Mouse (Mus musculus) ES-E14 (cell line): ENCODE data around the gene Col2a1. TPM values are rescaled to one million over a fixed set of nuclear protein-coding genes. Genes with fewer than 3 reads are reported as not detected.

Source experiments
- DNase-seq: peaks from one replicate; pipeline ENCODE4 v3.0.0-alpha.2; 2013; ENCODE audit warnings: low read depth, low spot score
- H3K27ac ChIP-seq: 2 replicates; pipeline ENCODE4 v1.5.1; 2012; ENCODE audit warnings: low read depth, mild to moderate bottlenecking, low read length, moderate library complexity, mixed read lengths; ENCODE audit not compliant: poor library complexity, insufficient read depth, severe bottlenecking
- H3K36me3 ChIP-seq: 2 replicates; pipeline ENCODE4 v1.6.1; 2012; ENCODE audit warnings: mild to moderate bottlenecking, low read length, moderate library complexity, mixed read lengths; ENCODE audit not compliant: control insufficient read depth, poor library complexity, insufficient read depth, severe bottlenecking
- H3K4me1 ChIP-seq, 2 experiments: fragments of 150-350 bp in 1 of 2; sonication (generic) in 1 of 2; 2 replicates each; pipeline ENCODE4 v1.6.1; 2012; ENCODE audit warnings: low read length in 2 of 2, mild to moderate bottlenecking in 1 of 2, mixed read lengths in 1 of 2; ENCODE audit not compliant: control insufficient read depth in 2 of 2, insufficient read depth in 2 of 2, poor library complexity in 1 of 2
- H3K4me3 ChIP-seq, 2 experiments: fragments of 150-350 bp in 1 of 2; sonication (generic) in 1 of 2; 2 replicates each; pipeline ENCODE4 v1.5.1; 2012; ENCODE audit warnings: low read length in 2 of 2, low read depth in 1 of 2, mild to moderate bottlenecking in 1 of 2, mixed read lengths in 1 of 2; ENCODE audit not compliant: insufficient read depth in 1 of 2, poor library complexity in 1 of 2, severe bottlenecking in 1 of 2
- H3K9ac ChIP-seq: 2 replicates; pipeline ENCODE4 v1.6.1; 2012; ENCODE audit warnings: low read depth, mild to moderate bottlenecking, low read length, mixed read lengths; ENCODE audit not compliant: poor library complexity, insufficient read depth, severe bottlenecking
- H3K9me3 ChIP-seq: fragments of 150-350 bp; sonication (generic); 2 replicates; pipeline ENCODE4 v1.6.1; 2012; ENCODE audit warnings: low read depth, mild to moderate bottlenecking, low read length; ENCODE audit not compliant: control insufficient read depth, insufficient read depth
- CHD2 ChIP-seq: IDR thresholded peaks from 2 replicates; pipeline ENCODE4 v1.6.1; 2014; ENCODE audit warnings: mild to moderate bottlenecking, low read depth, low read length, inconsistent platforms
- HCFC1 ChIP-seq: IDR thresholded peaks from 2 replicates; pipeline ENCODE4 v1.6.1; 2012; ENCODE audit warnings: low read length, inconsistent platforms, borderline replicate concordance; ENCODE audit not compliant: insufficient read depth
- MAFK ChIP-seq: IDR thresholded peaks from 2 replicates; pipeline ENCODE4 v1.6.1; 2014; ENCODE audit warnings: mild to moderate bottlenecking, low read depth, low read length, inconsistent platforms; ENCODE audit not compliant: insufficient read depth
- ZC3H11A ChIP-seq: IDR thresholded peaks from 2 replicates; pipeline ENCODE4 v1.6.1; 2012; ENCODE audit warnings: low read depth, mild to moderate bottlenecking, inconsistent platforms, low read length, borderline replicate concordance
- ZNF384 ChIP-seq: IDR thresholded peaks from 2 replicates; pipeline ENCODE4 v1.6.1; 2012; ENCODE audit warnings: low read depth, low read length, inconsistent platforms
- in situ Hi-C, 2 experiments: fragments of 600-800 bp; cut with MboI; formaldehyde crosslinking; loops; one replicate each; pipeline ENCODE4 v1.15.1; 2025; ENCODE audit warnings: low sequenced_read_pairs in 2 of 2, inconsistent platforms in 1 of 2; ENCODE audit not compliant: unreplicated experiment in 2 of 2
- total RNA-seq: library from RNA; depleted of rRNA; stranded (reverse); fragments of 300-350 nt; gene quantifications from 2 replicates; pipeline ENCODE4 v1.2.3, GENCODE M21; 2012

The Col2a1 gene
- total RNA-seq, 1 experiment: 10.9 TPM

- Histone ChIP-seq H3K4me1 (peaks cover 2 to 22% of the 10 kb centered on the region in 2 experiments; a peak in 2 of 4 replicates), H3K36me3 (no peaks in the 10 kb centered on the region), H3K4me3 (peak overlapping the region; percentile 14 to 32; a peak in 1 of 4 replicates), H3K9ac (no peak overlapping the region), H3K27ac (no peak overlapping the region), H3K9me3 (no peaks in the 10 kb centered on the region)
- TF ChIP-seq HCFC1 (no peak), CHD2 (no peak), ZC3H11A (no peak), ZNF384 (no peak), MAFK (no peak)
- DNase-seq: no peak
- in situ Hi-C loops: no loop called here
These were observed 7.7 kb downstream of the Col2a1 start for GRCm38 (mm10) chr15:97996716-97997256.

GRCm38 (mm10) chr15:97992712-97993286, 11.7 kb downstream of the Col2a1 start:
- in situ Hi-C loops: no loop called here
- H3K9ac ChIP-seq: peak overlapping the region; percentile 63; the same call in 1 of the 2 replicates
- TF ChIP-seq ZNF384 (no peak), CHD2 (peak; percentile 88)
- no peaks in the 10 kb centered on the region for H3K9me3 ChIP-seq
- peak overlapping the region; percentile 50 to 66 for H3K4me3 ChIP-seq
- H3K36me3 ChIP-seq: no peaks in the 10 kb centered on the region; the same call in 1 of the 2 replicates
- peak; percentile 78 for DNase-seq
- H3K4me1 ChIP-seq: peaks cover 2 to 31% of the 10 kb centered on the region in 2 experiments; a peak in 2 of 4 replicates
- 0 out of 2 replicates have a peak overlapping the region, but pooled peaks have one; percentile 34 for H3K27ac ChIP-seq

GRCm38 (mm10) chr15:97992027-97992711, 12.3 kb downstream of the Col2a1 start:
- Histone ChIP-seq H3K36me3 (no peaks in the 10 kb centered on the region; the same call in 1 of the 2 replicates), H3K4me3 (no peak overlapping the region; a peak in 1 of 4 replicates)

GRCm38 (mm10) chr15:97991285-97991895, 13.1 kb downstream of the Col2a1 start:
- in situ Hi-C loops: no loop called here
- DNase-seq: no peak
- H3K9me3 ChIP-seq: no peaks in the 10 kb centered on the region
- H3K4me3 ChIP-seq: no peak overlapping the region
- H3K27ac ChIP-seq: no peak overlapping the region
- TF ChIP-seq ZNF384: no peak
- no peak for TF ChIP-seq MAFK
- no peak for TF ChIP-seq CHD2
- TF ChIP-seq HCFC1: no peak
- TF ChIP-seq ZC3H11A: no peak
- H3K4me1 ChIP-seq: peaks cover 0 to 28% of the 10 kb centered on the region in 2 experiments; a peak in 2 of 4 replicates
- no peaks in the 10 kb centered on the region; the same call in 1 of the 2 replicates for H3K36me3 ChIP-seq
- H3K9ac ChIP-seq: no peak overlapping the region

More at GRCm38 (mm10) chr15:97992027-97992711, 12.3 kb downstream of the Col2a1 start:
- peak overlapping the region; percentile 2; the same call in 1 of the 2 replicates for H3K9ac ChIP-seq
- TF ChIP-seq ZNF384 (no peak), MAFK (no peak), ZC3H11A (no peak), HCFC1 (no peak), CHD2 (no peak)
- DNase-seq: no peak
- H3K4me1 ChIP-seq: peaks cover 2 to 31% of the 10 kb centered on the region in 2 experiments; a peak in 2 of 4 replicates
- no peaks in the 10 kb centered on the region for H3K9me3 ChIP-seq
- H3K27ac ChIP-seq: no peak overlapping the region
- in situ Hi-C loops: no loop called here
